Mouse (Mus musculus) myocyte (in vitro differentiated cells): Measurements from ENCODE around the gene Tnfrsf9. TPM values are rescaled to one million over a fixed set of nuclear protein-coding genes. Genes with fewer than 3 reads are reported as not detected.

ENCODE experiments used
- H3K27me3 ChIP-seq: one replicate; pipeline ENCODE4 v1.6.1; 2011; ENCODE audit not compliant: control insufficient read depth, insufficient read depth, insufficient read length
- H3K36me3 ChIP-seq: one replicate; pipeline ENCODE4 v1.6.1; 2011; ENCODE audit not compliant: control insufficient read depth, insufficient read depth
- H3K4me2 ChIP-seq: one replicate; pipeline ENCODE4 v1.6.1; 2011; ENCODE audit warnings: low read depth, control low read depth
- H3K4me3 ChIP-seq: one replicate; pipeline ENCODE4 v1.5.1; 2011; ENCODE audit warnings: mild to moderate bottlenecking, control low read depth, moderate library complexity
- H3K79me2 ChIP-seq: one replicate; pipeline ENCODE4 v1.6.1; 2011; ENCODE audit not compliant: control insufficient read depth, insufficient read depth
- H3ac ChIP-seq: one replicate; pipeline ENCODE4 v1.6.1; 2011; ENCODE audit not compliant: control insufficient read depth, insufficient read length
- CEBPB ChIP-seq: IDR thresholded peaks from 2 replicates; pipeline ENCODE4 v1.6.1; 2011; ENCODE audit warnings: mild to moderate bottlenecking, moderate library complexity; ENCODE audit not compliant: poor library complexity, insufficient read depth, severe bottlenecking
- E2F4 ChIP-seq: IDR thresholded peaks from one replicate; pipeline ENCODE4 v1.6.1; 2011; ENCODE audit warnings: mild to moderate bottlenecking, control low read depth, moderate library complexity; ENCODE audit not compliant: insufficient read depth
- MAX ChIP-seq: IDR thresholded peaks from one replicate; pipeline ENCODE4 v1.6.1; 2011; ENCODE audit warnings: low read depth, mild to moderate bottlenecking, control low read depth
- MYOD1 ChIP-seq, 3 experiments: IDR thresholded peaks; one replicate each; pipeline ENCODE4 v1.6.1; 2011; ENCODE audit warnings: control low read depth in 2 of 3, low read depth in 2 of 3, mild to moderate bottlenecking in 2 of 3, moderate library complexity in 1 of 3; ENCODE audit not compliant: insufficient read length in 2 of 3, control insufficient read depth in 1 of 3
- MYOG ChIP-seq, 3 experiments: IDR thresholded peaks; one replicate each; pipeline ENCODE4 v1.6.1; 2011; ENCODE audit warnings: control low read depth in 2 of 3, low read depth in 2 of 3, mild to moderate bottlenecking in 2 of 3; ENCODE audit not compliant: insufficient read length in 2 of 3, control insufficient read depth in 1 of 3, insufficient read depth in 1 of 3
- POLR2A ChIP-seq: IDR thresholded peaks from one replicate; pipeline ENCODE4 v1.6.1; 2011; ENCODE audit warnings: low read depth, mild to moderate bottlenecking, control low read depth, moderate library complexity; ENCODE audit not compliant: insufficient read length
- POLR2AphosphoS2 ChIP-seq: IDR thresholded peaks from one replicate; pipeline ENCODE4 v1.6.1; 2011; ENCODE audit warnings: low read depth, control low read depth; ENCODE audit not compliant: insufficient read length
- REST ChIP-seq: IDR thresholded peaks from one replicate; pipeline ENCODE4 v1.6.1; 2011; ENCODE audit warnings: mild to moderate bottlenecking, control low read depth, moderate library complexity; ENCODE audit not compliant: insufficient read depth, insufficient read length
- SRF ChIP-seq: IDR thresholded peaks from one replicate; pipeline ENCODE4 v1.6.1; 2011; ENCODE audit warnings: low read depth; ENCODE audit not compliant: control insufficient read depth, insufficient read length
- TCF12 ChIP-seq: IDR thresholded peaks from one replicate; pipeline ENCODE4 v1.6.1; 2011; ENCODE audit warnings: mild to moderate bottlenecking, control low read depth; ENCODE audit not compliant: poor library complexity, insufficient read depth, severe bottlenecking
- TCF3 ChIP-seq: IDR thresholded peaks from one replicate; pipeline ENCODE4 v1.6.1; 2011; ENCODE audit warnings: low read depth, control low read depth; ENCODE audit not compliant: insufficient read length
- USF1 ChIP-seq: IDR thresholded peaks from one replicate; pipeline ENCODE4 v1.6.1; 2011; ENCODE audit warnings: low read depth, mild to moderate bottlenecking, control low read depth, moderate library complexity
- polyA plus RNA-seq: library from polyadenylated mRNA; unstranded; fragments of >200 nt; fragmentation: generic; extraction: Trizol; gene quantifications from one replicate; pipeline ENCODE4 v1.2.1, GENCODE M21; 2012; ENCODE audit warnings: missing spikeins

Gene Tnfrsf9
- polyA plus RNA-seq, 1 experiment = 0.31 TPM

GRCm38 (mm10) chr4:150898716-150899365 is 15.5 kb upstream of the Tnfrsf9 start:
- TF ChIP-seq USF1 = no peak
- TF ChIP-seq SRF = no peak
- no peak for TF ChIP-seq REST
- no peak for TF ChIP-seq CEBPB
- TF ChIP-seq MAX = no peak
- no peak for TF ChIP-seq E2F4
- no peak for TF ChIP-seq POLR2AphosphoS2
- TF ChIP-seq TCF12 = no peak
- no peak for TF ChIP-seq TCF3
- no peak for TF ChIP-seq MYOG (IDR thresholded peaks at IDR 0.05; ENCODE audit: control insufficient read depth in 1 of 3, insufficient read depth in 1 of 3, insufficient read length in 2 of 3, low read depth in 2 of 3)
- TF ChIP-seq POLR2A = no peak
- no peak for TF ChIP-seq MYOD1 (IDR thresholded peaks at IDR 0.05; ENCODE audit: control insufficient read depth in 1 of 3, insufficient read length in 2 of 3, low read depth in 2 of 3)
- H3K4me3 ChIP-seq = no peak overlapping the region
- no peaks in the 10 kb centered on the region for H3K27me3 ChIP-seq

GRCm38 (mm10) chr4:150900486-150900885 is 13.9 kb upstream of the Tnfrsf9 start:
- TF ChIP-seq TCF3 (no peak), MYOG (IDR thresholded peaks at IDR 0.05; ENCODE audit: control insufficient read depth in 1 of 3, insufficient read depth in 1 of 3, insufficient read length in 2 of 3, low read depth in 2 of 3) (no peak), CEBPB (no peak), POLR2AphosphoS2 (no peak), USF1 (no peak), SRF (no peak), TCF12 (no peak), MYOD1 (IDR thresholded peaks at IDR 0.05; ENCODE audit: control insufficient read depth in 1 of 3, insufficient read length in 2 of 3, low read depth in 2 of 3) (no peak), MAX (no peak), E2F4 (no peak), POLR2A (no peak), REST (no peak)
- H3K36me3 ChIP-seq = peaks cover 4% of the 10 kb centered on the region
- H3K4me2 ChIP-seq = no peak overlapping the region
- H3K27me3 ChIP-seq = no peaks in the 10 kb centered on the region
- no peak overlapping the region for H3ac ChIP-seq
- H3K4me3 ChIP-seq = no peak overlapping the region
- H3K79me2 ChIP-seq = no peaks in the 10 kb centered on the region

More at GRCm38 (mm10) chr4:150898716-150899365, 15.5 kb upstream of the Tnfrsf9 start:
- peaks cover 4% of the 10 kb centered on the region for H3K36me3 ChIP-seq
- H3K4me2 ChIP-seq = no peak overlapping the region
- H3K79me2 ChIP-seq = no peaks in the 10 kb centered on the region
- H3ac ChIP-seq = no peak overlapping the region

- no peak for TF ChIP-seq CEBPB
- TF ChIP-seq E2F4 = no peak
- no peak for TF ChIP-seq MYOD1 (IDR thresholded peaks at IDR 0.05; ENCODE audit: control insufficient read depth in 1 of 3, insufficient read length in 2 of 3, low read depth in 2 of 3)
- TF ChIP-seq POLR2A = no peak
- no peak for TF ChIP-seq REST
- Histone ChIP-seq H3K79me2 (no peaks in the 10 kb centered on the region), H3K27me3 (no peaks in the 10 kb centered on the region), H3ac (no peak overlapping the region), H3K4me3 (no peak overlapping the region), H3K4me2 (no peak overlapping the region), H3K36me3 (peaks cover 4% of the 10 kb centered on the region)
These were observed 12.7 kb upstream of the Tnfrsf9 start for GRCm38 (mm10) chr4:150901651-150902050.

- TF ChIP-seq MYOD1 (IDR thresholded peaks at IDR 0.05; ENCODE audit: control insufficient read depth in 1 of 3, insufficient read length in 2 of 3, low read depth in 2 of 3) (peak in 1 of 3 experiments; percentile 7), SRF (no peak)
- peaks cover 4% of the 10 kb centered on the region for H3K36me3 ChIP-seq
- no peaks in the 10 kb centered on the region for H3K27me3 ChIP-seq
- no peak overlapping the region for H3ac ChIP-seq
- H3K4me2 ChIP-seq = no peak overlapping the region
- H3K79me2 ChIP-seq = no peaks in the 10 kb centered on the region
- H3K4me3 ChIP-seq = no peak overlapping the region
These were observed 12.3 kb upstream of the Tnfrsf9 start for GRCm38 (mm10) chr4:150902062-150902461.

- H3K27me3 ChIP-seq = no peaks in the 10 kb centered on the region
- H3K79me2 ChIP-seq = peaks cover 7% of the 10 kb centered on the region
- no peak overlapping the region for H3K4me3 ChIP-seq
- H3K4me2 ChIP-seq = no peak overlapping the region
- no peak overlapping the region for H3ac ChIP-seq
- peaks cover 4% of the 10 kb centered on the region for H3K36me3 ChIP-seq
- TF ChIP-seq MYOG (IDR thresholded peaks at IDR 0.05; ENCODE audit: control insufficient read depth in 1 of 3, insufficient read depth in 1 of 3, insufficient read length in 2 of 3, low read depth in 2 of 3) (no peak), MYOD1 (IDR thresholded peaks at IDR 0.05; ENCODE audit: control insufficient read depth in 1 of 3, insufficient read length in 2 of 3, low read depth in 2 of 3) (no peak), REST (no peak), POLR2A (no peak), POLR2AphosphoS2 (no peak), MAX (no peak)
These were observed 11.1 kb upstream of the Tnfrsf9 start for GRCm38 (mm10) chr4:150903091-150903742.
